Mouse (Mus musculus) kidney, adult 10 weeks (tissue): ENCODE measurements around the gene Kcnn3. TPM values are rescaled to one million over a fixed set of nuclear protein-coding genes. Genes with fewer than 3 reads are reported as not detected.

ENCODE experiments used
- polyA plus RNA-seq: library from polyadenylated mRNA; stranded (reverse); fragments of 350-450 nt; fragmentation: Illumina TruSeq; extraction: RNeasy Lipid Tissue Mini Kit (QIAGEN cat#74804); gene quantifications from one replicate; pipeline ENCODE4 v1.2.3, GENCODE M21; 2014; ENCODE audit warnings: low read depth, low replicate concordance

Kcnn3 gene
- 1.3 TPM for polyA plus RNA-seq

GRCm38 (mm10) chr3:89519894-89520293 lies at the start of gene Kcnn3:
Kcnn3 (plus strand) TSS chr3:89520164.

DNA sequence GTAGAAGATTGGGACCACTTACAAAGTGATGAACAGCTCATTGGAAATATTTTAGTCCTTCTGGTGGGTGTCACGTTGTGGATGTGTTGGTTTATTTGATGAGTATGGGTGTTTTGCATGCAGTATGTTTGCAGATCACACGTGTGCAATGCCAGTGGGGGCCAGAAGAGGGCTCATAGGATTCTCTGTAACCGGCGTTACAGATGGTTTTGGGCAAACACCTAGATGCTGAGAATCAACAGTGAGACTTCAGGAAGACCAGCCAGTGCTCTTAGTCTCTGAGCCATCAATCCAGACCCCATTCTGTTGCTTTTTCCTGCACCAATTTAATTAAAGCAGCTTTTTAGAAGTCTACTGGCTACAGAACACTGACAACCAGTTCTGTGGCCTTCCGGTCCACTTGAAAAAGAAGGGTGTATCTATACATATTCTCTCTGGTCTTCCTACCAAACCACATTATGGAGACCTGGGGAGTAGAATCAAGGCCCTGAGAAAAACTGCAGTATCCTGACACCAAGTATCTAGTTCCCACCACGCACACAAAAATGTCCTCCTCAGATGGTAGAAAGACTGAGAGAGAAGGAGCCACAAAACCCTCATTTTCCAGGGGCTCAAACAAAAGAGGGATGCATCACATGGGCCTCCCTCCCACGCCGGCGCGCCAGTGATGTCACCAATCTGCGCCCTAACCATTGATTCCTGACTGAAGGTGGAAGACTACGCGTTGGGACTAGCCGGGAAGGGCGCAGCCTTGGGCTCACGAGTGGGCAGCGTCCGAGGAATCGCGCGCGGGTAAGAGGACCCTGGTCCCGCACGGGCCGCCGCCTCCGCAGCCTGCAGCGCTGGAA lies 194.6 kb downstream of the Kcnn3 start, which contains the start of gene Adar:
TSS of gene Adar (plus strand) at position 664 of the 848 bp plus-strand sequence.

Other genes starting within 250 kb of the Kcnn3 start
- gene Slc50a1, start 249.6 kb upstream of the Kcnn3 start, polyA plus RNA-seq: 10.2 TPM
- 8.2 TPM for gene Efna1, start 239.0 kb upstream of the Kcnn3 start, polyA plus RNA-seq
- gene Efna3, start 197.2 kb upstream of the Kcnn3 start, polyA plus RNA-seq: not detected
- gene Efna4, start 182.1 kb upstream of the Kcnn3 start, polyA plus RNA-seq: not detected
- 4.4 TPM for gene Adam15, start 170.2 kb upstream of the Kcnn3 start, polyA plus RNA-seq
- not detected for gene Dcst2, start 158.2 kb upstream of the Kcnn3 start, polyA plus RNA-seq
- not detected for gene Dcst1, start 154.9 kb upstream of the Kcnn3 start, polyA plus RNA-seq
- 2.8 TPM for gene Zbtb7b, start 125.4 kb upstream of the Kcnn3 start, polyA plus RNA-seq
- 1.6 TPM for gene Lenep, start 117.4 kb upstream of the Kcnn3 start, polyA plus RNA-seq
- gene Flad1, start 108.3 kb upstream of the Kcnn3 start, polyA plus RNA-seq: 1.8 TPM
- gene Cks1b, start 101.8 kb upstream of the Kcnn3 start, polyA plus RNA-seq: 1.6 TPM
- gene Shc1, start 101.7 kb upstream of the Kcnn3 start, polyA plus RNA-seq: 16.6 TPM
- gene Pygo2, start 90.0 kb upstream of the Kcnn3 start, polyA plus RNA-seq: 5.3 TPM
- gene Pbxip1, start 83.5 kb upstream of the Kcnn3 start, polyA plus RNA-seq: 12.9 TPM
- gene Pmvk, start 65.6 kb upstream of the Kcnn3 start, polyA plus RNA-seq: not detected
- 2.1 TPM for gene Adar, start 194.9 kb downstream of the Kcnn3 start, polyA plus RNA-seq
- gene Chrnb2, start 244.5 kb downstream of the Kcnn3 start, polyA plus RNA-seq: 0.36 TPM